Mouse (Mus musculus) central nervous system, embryonic 18 days (tissue): ENCODE results near the gene Ubc. TPM values are rescaled to one million over a fixed set of nuclear protein-coding genes. Genes with fewer than 3 reads are reported as not detected.

Source experiments
- polyA plus RNA-seq: library from polyadenylated mRNA; depleted of rRNA; stranded (reverse); fragments of >200 nt; gene quantifications from 2 replicates; pipeline ENCODE4 v1.2.3, GENCODE M21; 2012; rRNA removed

The Ubc gene
- 797 and 818 TPM in 2 replicates for polyA plus RNA-seq

DNA sequence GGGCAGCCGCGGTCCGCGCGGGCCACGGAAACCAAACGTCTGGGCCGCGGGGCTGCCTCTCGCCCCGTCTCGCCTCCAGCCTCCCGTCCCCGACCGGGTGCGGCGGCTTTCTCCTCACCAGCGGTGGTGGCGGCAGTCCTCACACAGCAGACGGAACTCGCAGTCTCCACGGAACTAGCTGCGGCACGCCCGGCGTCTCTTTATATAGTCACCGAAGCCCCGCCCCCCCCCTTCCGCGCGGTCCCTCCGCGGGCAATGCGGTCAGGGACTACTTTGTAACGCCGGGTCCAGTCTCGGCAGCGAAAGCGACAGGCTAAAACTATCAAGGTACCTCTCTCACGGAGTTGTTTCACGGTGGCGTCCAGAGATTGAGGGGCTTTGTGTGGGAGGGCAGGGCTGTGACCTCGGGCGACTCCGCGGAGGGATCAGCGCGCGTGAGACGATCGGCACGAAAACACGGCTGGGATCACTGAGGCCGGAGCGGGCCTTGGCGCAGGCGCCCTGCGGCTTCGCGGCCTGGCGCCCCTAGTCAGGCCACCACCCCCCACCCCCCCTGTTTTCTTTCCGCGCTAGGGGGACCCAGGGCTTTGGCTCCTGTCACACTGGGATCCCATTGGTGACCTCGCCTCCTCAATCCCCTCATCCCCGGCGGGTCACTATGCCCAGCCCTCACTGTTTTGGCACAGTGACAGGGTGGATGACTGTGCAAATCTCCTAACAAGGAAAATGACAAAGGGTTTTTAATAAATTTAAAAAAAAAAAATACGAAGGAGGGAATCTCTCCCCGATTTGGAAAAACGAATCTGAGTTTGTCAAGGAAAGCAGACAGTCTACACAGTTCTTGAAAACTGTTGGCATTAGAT lies at the start of gene Ubc:
Gene Ubc (minus strand): TSS at position 624 of the 863 bp plus-strand sequence.

DNA sequence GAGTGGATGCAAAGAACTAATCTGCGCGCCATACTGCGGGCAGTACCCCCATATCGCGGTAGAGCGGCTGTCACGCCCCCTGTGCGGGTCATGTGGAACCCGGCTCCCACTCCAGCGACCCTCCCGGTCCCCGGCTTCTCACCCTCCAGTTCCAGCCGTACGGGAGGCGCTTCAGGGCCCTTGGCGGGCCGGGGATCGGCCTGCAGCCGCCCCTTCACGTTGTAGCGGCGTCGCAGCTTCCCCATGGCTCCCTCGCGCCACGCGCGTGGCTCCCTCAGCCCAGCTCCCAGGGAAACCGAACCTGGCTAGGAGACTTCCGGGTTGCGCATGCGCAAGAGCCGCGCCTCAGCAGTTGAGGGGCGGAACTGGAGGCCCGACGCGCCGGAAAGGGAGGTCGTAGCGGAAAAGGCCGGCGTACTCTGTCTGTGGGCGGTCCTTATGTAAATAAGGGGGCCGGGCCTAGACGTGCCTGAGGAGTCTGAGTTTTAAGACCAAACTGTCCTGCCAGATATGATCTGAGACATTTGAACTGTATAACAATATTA lies 43.9 kb upstream of the Ubc start, which contains the start of gene Dhx37:
Gene Dhx37 (minus strand): TSS at position 329 of the 545 bp plus-strand sequence.

GRCm38 (mm10) chr5:125389131-125389578 lies 847 bp downstream of the Ubc start, which contains the start of gene Gm10382:
Gene Gm10382 (plus strand): TSS chr5:125389322.

GRCm38 (mm10) chr5:125340547-125341262 lies 49.3 kb downstream of the Ubc start, which contains the start of gene Scarb1:
Gene Scarb1 (minus strand): TSS chr5:125341094.

Other genes with a start within 250 kb of the Ubc start
- gene Ncor2, start 211.0 kb downstream of the Ubc start, polyA plus RNA-seq: 28.9 and 29.0 TPM in 2 replicates
- gene Scarb1, start 49.1 kb downstream of the Ubc start, polyA plus RNA-seq: 52.9 and 57.3 TPM in 2 replicates
- 0.13 and 0.28 TPM in 2 replicates for gene Gm10382, start 880 bp downstream of the Ubc start, polyA plus RNA-seq
- gene Dhx37, start 43.9 kb upstream of the Ubc start, polyA plus RNA-seq: 24.5 and 25.6 TPM in 2 replicates
- 19.2 and 21.1 TPM in 2 replicates for gene Bri3bp, start 51.4 kb upstream of the Ubc start, polyA plus RNA-seq
- 117 and 122 TPM in 2 replicates for gene Aacs, start 85.6 kb upstream of the Ubc start, polyA plus RNA-seq
- gene Tmem132b, start 141.6 kb upstream of the Ubc start, polyA plus RNA-seq: 9.3 and 10.5 TPM in 2 replicates